Mouse (Mus musculus): Measurements from ENCODE around the gene Msh5. TPM values are rescaled to one million over a fixed set of nuclear protein-coding genes. Genes with fewer than 3 reads are reported as not detected.

Msh5 gene
- polyA plus RNA-seq, 1 experiment from 2014 or later, result 4.6 TPM

GRCm38 (mm10) chr17:34981690-34982180 lies 64.8 kb downstream of the Msh5 start, which contains the start of gene Lsm2:
Gene Lsm2, plus strand, starts transcription at chr17:34981862.
- under 1% methylated on average over 58 of the region's 58 CpGs for WGBS (ENCODE audit: insufficient replicate concordance)
- Histone ChIP-seq H3K4me2 (peak within 1 kb of the TSS; percentile 67), H3K4me1 (ENCODE audit: control insufficient read depth, insufficient read depth, low read length) (peaks cover 9% of the 10 kb centered on the region), H3K4me3 (ENCODE audit: low read depth, low read length) (peak within 1 kb of the TSS; percentile 85), H3K9me3 (replicated peaks; ENCODE audit: control insufficient read depth, low read length) (no peaks in the 10 kb centered on the region), H3K27ac (ENCODE audit: low read depth, low read length) (peak within 1 kb of the TSS; percentile 97), H3K36me3 (ENCODE audit: control insufficient read depth, insufficient read depth, low read length) (peaks cover 16% of the 10 kb centered on the region), H3K27me3 (ENCODE audit: control insufficient read depth, insufficient read depth, low read length) (no peaks in the 10 kb centered on the region), H3K9ac (ENCODE audit: low read depth, low read length) (peak within 1 kb of the TSS; percentile 97)
- peak; percentile 87 for ATAC-seq (replicated peaks; ENCODE audit: insufficient number of reproducible peaks, low FRiP score, low TSS enrichment)

GRCm38 (mm10) chr17:34980655-34981054 lies 65.9 kb downstream of the Msh5 start:
- peak overlapping the region; percentile 67 for H3K4me2 ChIP-seq
- H3K27me3 ChIP-seq (ENCODE audit: control insufficient read depth, insufficient read depth, low read length), result no peaks in the 10 kb centered on the region
- 19% methylated on average over 2 of the region's 2 CpGs for WGBS (ENCODE audit: insufficient replicate concordance)
- peaks cover 9% of the 10 kb centered on the region for H3K4me1 ChIP-seq (ENCODE audit: control insufficient read depth, insufficient read depth, low read length)
- no peak overlapping the region; the same call in 1 of the 2 replicates for H3K27ac ChIP-seq (ENCODE audit: low read depth, low read length)
- no peaks in the 10 kb centered on the region for H3K9me3 ChIP-seq (replicated peaks; ENCODE audit: control insufficient read depth, low read length)
- H3K9ac ChIP-seq (ENCODE audit: low read depth, low read length), result peak overlapping the region; percentile 97
- no peak for ATAC-seq (replicated peaks; ENCODE audit: insufficient number of reproducible peaks, low FRiP score, low TSS enrichment)
- peaks cover 7% of the 10 kb centered on the region; the same call in 1 of the 2 replicates for H3K36me3 ChIP-seq (ENCODE audit: control insufficient read depth, insufficient read depth, low read length)
- peak overlapping the region; percentile 85 for H3K4me3 ChIP-seq (ENCODE audit: low read depth, low read length)

GRCm38 (mm10) chr17:34979631-34980030 lies 66.9 kb downstream of the Msh5 start:
- H3K4me1 ChIP-seq (ENCODE audit: control insufficient read depth, insufficient read depth, low read length), result peaks cover 9% of the 10 kb centered on the region
- no peaks in the 10 kb centered on the region for H3K36me3 ChIP-seq (ENCODE audit: control insufficient read depth, insufficient read depth, low read length)
- no peak overlapping the region for H3K4me3 ChIP-seq (ENCODE audit: low read depth, low read length)
- WGBS (ENCODE audit: insufficient replicate concordance), result 84% methylated on average over 4 of the region's 4 CpGs
- no peak for ATAC-seq (replicated peaks; ENCODE audit: insufficient number of reproducible peaks, low FRiP score, low TSS enrichment)
- H3K27ac ChIP-seq (ENCODE audit: low read depth, low read length), result no peak overlapping the region
- no peak overlapping the region for H3K4me2 ChIP-seq
- H3K9me3 ChIP-seq (replicated peaks; ENCODE audit: control insufficient read depth, low read length), result no peaks in the 10 kb centered on the region
- no peak overlapping the region for H3K9ac ChIP-seq (ENCODE audit: low read depth, low read length)
- H3K27me3 ChIP-seq (ENCODE audit: control insufficient read depth, insufficient read depth, low read length), result no peaks in the 10 kb centered on the region

Other genes with a start within 250 kb of the Msh5 start
- gene Cyp21a1, start 242.2 kb downstream of the Msh5 start, polyA plus RNA-seq (2014; fragmentation: Nextera tagmentation; extraction: Ambion mirVana), result not detected in 2 replicates
- gene Stk19, start 209.8 kb downstream of the Msh5 start, polyA plus RNA-seq (2014; fragmentation: Nextera tagmentation; extraction: Ambion mirVana), result 15.7 and 17.8 TPM in 2 replicates
- gene Dxo, start 209.7 kb downstream of the Msh5 start, polyA plus RNA-seq (2014; fragmentation: Nextera tagmentation; extraction: Ambion mirVana), result 37.3 and 38.7 TPM in 2 replicates
- 24.3 and 30.3 TPM in 2 replicates for gene Skiv2l, start 196.5 kb downstream of the Msh5 start, polyA plus RNA-seq (2014; fragmentation: Nextera tagmentation; extraction: Ambion mirVana)
- gene Nelfe, start 196.4 kb downstream of the Msh5 start, polyA plus RNA-seq (2014; fragmentation: Nextera tagmentation; extraction: Ambion mirVana), result 89.9 and 96.8 TPM in 2 replicates
- gene Cfb, start 184.2 kb downstream of the Msh5 start, polyA plus RNA-seq (2014; fragmentation: Nextera tagmentation; extraction: Ambion mirVana), result 0.65 and 2.5 TPM in 2 replicates
- 0.52 and 0.59 TPM in 2 replicates for gene Zbtb12, start 167.3 kb downstream of the Msh5 start, polyA plus RNA-seq (2014; fragmentation: Nextera tagmentation; extraction: Ambion mirVana)
- not detected in 2 replicates for gene Gm20547, start 164.7 kb downstream of the Msh5 start, polyA plus RNA-seq (2014; fragmentation: Nextera tagmentation; extraction: Ambion mirVana)
- 0.70 and 0.94 TPM in 2 replicates for gene C2, start 148.5 kb downstream of the Msh5 start, polyA plus RNA-seq (2014; fragmentation: Nextera tagmentation; extraction: Ambion mirVana)
- 32.4 and 42.3 TPM in 2 replicates for gene Ehmt2, start 148.3 kb downstream of the Msh5 start, polyA plus RNA-seq (2014; fragmentation: Nextera tagmentation; extraction: Ambion mirVana)
- 0.10 and 0.13 TPM in 2 replicates for gene Slc44a4, start 132.3 kb downstream of the Msh5 start, polyA plus RNA-seq (2014; fragmentation: Nextera tagmentation; extraction: Ambion mirVana)
- gene Neu1, start 115.5 kb downstream of the Msh5 start, polyA plus RNA-seq (2014; fragmentation: Nextera tagmentation; extraction: Ambion mirVana), result 16.0 and 16.6 TPM in 2 replicates
- 0.48 and 0.50 TPM in 2 replicates for gene Hspa1b, start 87.5 kb downstream of the Msh5 start, polyA plus RNA-seq (2014; fragmentation: Nextera tagmentation; extraction: Ambion mirVana)
- not detected in 2 replicates for gene Gm20481, start 76.8 kb downstream of the Msh5 start, polyA plus RNA-seq (2014; fragmentation: Nextera tagmentation; extraction: Ambion mirVana)
- gene Hspa1a, start 74.6 kb downstream of the Msh5 start, polyA plus RNA-seq (2014; fragmentation: Nextera tagmentation; extraction: Ambion mirVana), result 1.9 and 2.5 TPM in 2 replicates
- gene Hspa1l, start 74.0 kb downstream of the Msh5 start, polyA plus RNA-seq (2014; fragmentation: Nextera tagmentation; extraction: Ambion mirVana), result 1.7 and 4.0 TPM in 2 replicates
- 162 and 169 TPM in 2 replicates for gene Lsm2, start 64.9 kb downstream of the Msh5 start, polyA plus RNA-seq (2014; fragmentation: Nextera tagmentation; extraction: Ambion mirVana)
- gene Vars, start 45.8 kb downstream of the Msh5 start, polyA plus RNA-seq (2014; fragmentation: Nextera tagmentation; extraction: Ambion mirVana), result 55.7 and 59.7 TPM in 2 replicates
- gene Vwa7, start 30.2 kb downstream of the Msh5 start, polyA plus RNA-seq (2014; fragmentation: Nextera tagmentation; extraction: Ambion mirVana), result 0.20 and 0.27 TPM in 2 replicates
- 1.8 and 2.1 TPM in 2 replicates for gene Sapcd1, start 18.7 kb downstream of the Msh5 start, polyA plus RNA-seq (2014; fragmentation: Nextera tagmentation; extraction: Ambion mirVana)
- 86.4 and 228 TPM in 2 replicates for gene Clic1, start 3.2 kb upstream of the Msh5 start, polyA plus RNA-seq (2014; fragmentation: Nextera tagmentation; extraction: Ambion mirVana)
- gene Ddah2, start 12.3 kb upstream of the Msh5 start, polyA plus RNA-seq (2014; fragmentation: Nextera tagmentation; extraction: Ambion mirVana), result 213 and 217 TPM in 2 replicates
- gene Ly6g6c, start 18.6 kb upstream of the Msh5 start, polyA plus RNA-seq (2014; fragmentation: Nextera tagmentation; extraction: Ambion mirVana), result not detected in 2 replicates
- 1.4 and 1.8 TPM in 2 replicates for gene Mpig6b, start 19.4 kb upstream of the Msh5 start, polyA plus RNA-seq (2014; fragmentation: Nextera tagmentation; extraction: Ambion mirVana)
- gene Ly6g6e, start 30.2 kb upstream of the Msh5 start, polyA plus RNA-seq (2014; fragmentation: Nextera tagmentation; extraction: Ambion mirVana), result 0.42 TPM in 1 of 2 replicates, not detected in the other
- gene Ly6g6d, start 31.3 kb upstream of the Msh5 start, polyA plus RNA-seq (2014; fragmentation: Nextera tagmentation; extraction: Ambion mirVana), result 2.0 and 2.2 TPM in 2 replicates
- gene Ly6g6f, start 38.9 kb upstream of the Msh5 start, polyA plus RNA-seq (2014; fragmentation: Nextera tagmentation; extraction: Ambion mirVana), result 1.8 TPM in 2 replicates
- gene Abhd16a, start 42.5 kb upstream of the Msh5 start, polyA plus RNA-seq (2014; fragmentation: Nextera tagmentation; extraction: Ambion mirVana), result 47.4 and 51.2 TPM in 2 replicates
- gene Ly6g5c, start 61.5 kb upstream of the Msh5 start, polyA plus RNA-seq (2014; fragmentation: Nextera tagmentation; extraction: Ambion mirVana), result not detected in 2 replicates
- 0.36 and 0.56 TPM in 2 replicates for gene Ly6g5b, start 68.7 kb upstream of the Msh5 start, polyA plus RNA-seq (2014; fragmentation: Nextera tagmentation; extraction: Ambion mirVana)
- 15.7 and 17.2 TPM in 2 replicates for gene Gpank1, start 74.7 kb upstream of the Msh5 start, polyA plus RNA-seq (2014; fragmentation: Nextera tagmentation; extraction: Ambion mirVana)
- 221 and 222 TPM in 2 replicates for gene Csnk2b, start 75.3 kb upstream of the Msh5 start, polyA plus RNA-seq (2014; fragmentation: Nextera tagmentation; extraction: Ambion mirVana)
- 8.4 and 10.8 TPM in 2 replicates for gene D17H6S53E, start 79.6 kb upstream of the Msh5 start, polyA plus RNA-seq (2014; fragmentation: Nextera tagmentation; extraction: Ambion mirVana)
- gene Apom, start 85.3 kb upstream of the Msh5 start, polyA plus RNA-seq (2014; fragmentation: Nextera tagmentation; extraction: Ambion mirVana), result 2.3 and 12.9 TPM in 2 replicates
- 72.5 and 77.4 TPM in 2 replicates for gene Bag6, start 88.4 kb upstream of the Msh5 start, polyA plus RNA-seq (2014; fragmentation: Nextera tagmentation; extraction: Ambion mirVana)
- 128 and 163 TPM in 2 replicates for gene Prrc2a, start 118.2 kb upstream of the Msh5 start, polyA plus RNA-seq (2014; fragmentation: Nextera tagmentation; extraction: Ambion mirVana)
- gene Aif1, start 129.3 kb upstream of the Msh5 start, polyA plus RNA-seq (2014; fragmentation: Nextera tagmentation; extraction: Ambion mirVana), result 2.7 and 4.2 TPM in 2 replicates
- gene Lst1, start 141.7 kb upstream of the Msh5 start, polyA plus RNA-seq (2014; fragmentation: Nextera tagmentation; extraction: Ambion mirVana), result 4.9 and 5.0 TPM in 2 replicates
- gene Ltb, start 147.7 kb upstream of the Msh5 start, polyA plus RNA-seq (2014; fragmentation: Nextera tagmentation; extraction: Ambion mirVana), result 0.42 TPM in 1 of 2 replicates, not detected in the other
- gene Tnf, start 155.3 kb upstream of the Msh5 start, polyA plus RNA-seq (2014; fragmentation: Nextera tagmentation; extraction: Ambion mirVana), result not detected in 2 replicates
- not detected in 2 replicates for gene Lta, start 158.6 kb upstream of the Msh5 start, polyA plus RNA-seq (2014; fragmentation: Nextera tagmentation; extraction: Ambion mirVana)
- 0.44 TPM in 1 of 2 replicates, not detected in the other for gene Gm16181, start 174.1 kb upstream of the Msh5 start, polyA plus RNA-seq (2014; fragmentation: Nextera tagmentation; extraction: Ambion mirVana)
- gene Atp6v1g2, start 186.9 kb upstream of the Msh5 start, polyA plus RNA-seq (2014; fragmentation: Nextera tagmentation; extraction: Ambion mirVana), result 9.3 and 10.1 TPM in 2 replicates
- gene Nfkbil1, start 189.0 kb upstream of the Msh5 start, polyA plus RNA-seq (2014; fragmentation: Nextera tagmentation; extraction: Ambion mirVana), result 2.3 and 4.9 TPM in 2 replicates
- gene Ddx39b, start 195.0 kb upstream of the Msh5 start, polyA plus RNA-seq (2014; fragmentation: Nextera tagmentation; extraction: Ambion mirVana), result 317 and 318 TPM in 2 replicates
- 21.0 and 29.1 TPM in 2 replicates for gene H2-D1, start 216.0 kb upstream of the Msh5 start, polyA plus RNA-seq (2014; fragmentation: Nextera tagmentation; extraction: Ambion mirVana)

All from heart, embryonic 11.5 days (tissue).